Mouse (Mus musculus) urinary bladder, postnatal 36 days (tissue): ENCODE results near the gene 3110082I17Rik.
A peak's percentile ranks its signal among the peaks of the same experiment; 100 is the strongest.

Experiments
- DNase-seq, 2 experiments: peaks; one replicate each; pipeline ENCODE4 v3.0.0; 2022; ENCODE audit warnings: low spot score in 2 of 2, mixed read lengths in 1 of 2

The 3110082I17Rik gene

DNA sequence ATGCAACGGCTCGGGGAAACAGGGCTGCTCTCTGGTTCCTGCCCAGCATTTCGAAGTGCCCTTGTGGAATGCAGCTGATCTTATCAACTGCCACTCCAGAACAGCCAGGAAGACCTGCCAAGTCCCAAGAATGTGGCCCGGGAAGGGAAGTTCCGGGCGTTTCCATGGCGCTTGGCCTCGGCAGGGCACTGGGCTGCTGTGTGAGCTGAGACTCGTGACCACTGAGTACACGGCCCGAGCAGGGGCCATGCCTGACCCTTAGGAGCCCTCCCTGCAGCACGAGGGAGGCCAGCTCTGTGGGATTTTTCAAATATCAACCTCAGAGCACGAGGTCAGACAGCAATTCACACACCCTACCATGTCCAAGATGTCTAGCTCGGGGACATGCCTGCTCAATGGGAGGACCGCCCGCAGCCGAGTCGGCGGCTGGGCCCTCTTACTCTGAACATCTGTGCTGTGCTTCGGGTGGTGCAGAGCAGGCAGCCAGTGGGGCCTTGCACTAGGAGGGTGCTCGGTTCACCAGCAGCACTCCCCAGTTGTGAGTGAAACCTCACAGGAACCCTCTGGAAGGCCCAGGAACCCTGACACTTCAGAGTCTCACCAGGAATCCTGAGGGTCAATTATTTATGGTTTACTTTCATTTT is 81.2 kb downstream of the 3110082I17Rik start:
- DNase-seq: peak; percentile 30 to 74

DNA sequence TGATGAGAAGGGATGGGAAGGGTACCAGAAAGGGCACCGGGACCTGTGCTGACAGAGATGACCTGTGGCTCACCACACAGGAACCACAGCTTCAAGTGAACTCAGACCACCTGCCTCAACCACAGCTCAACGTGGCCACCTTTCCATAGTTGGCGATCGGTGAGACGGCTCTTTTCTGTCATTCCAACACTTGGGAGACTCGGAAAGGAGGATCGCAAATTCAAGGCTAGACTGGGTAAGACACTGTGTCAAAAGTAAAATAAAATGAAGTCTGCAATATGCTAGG is 82.1 kb downstream of the 3110082I17Rik start:
- no peak for DNase-seq

DNA sequence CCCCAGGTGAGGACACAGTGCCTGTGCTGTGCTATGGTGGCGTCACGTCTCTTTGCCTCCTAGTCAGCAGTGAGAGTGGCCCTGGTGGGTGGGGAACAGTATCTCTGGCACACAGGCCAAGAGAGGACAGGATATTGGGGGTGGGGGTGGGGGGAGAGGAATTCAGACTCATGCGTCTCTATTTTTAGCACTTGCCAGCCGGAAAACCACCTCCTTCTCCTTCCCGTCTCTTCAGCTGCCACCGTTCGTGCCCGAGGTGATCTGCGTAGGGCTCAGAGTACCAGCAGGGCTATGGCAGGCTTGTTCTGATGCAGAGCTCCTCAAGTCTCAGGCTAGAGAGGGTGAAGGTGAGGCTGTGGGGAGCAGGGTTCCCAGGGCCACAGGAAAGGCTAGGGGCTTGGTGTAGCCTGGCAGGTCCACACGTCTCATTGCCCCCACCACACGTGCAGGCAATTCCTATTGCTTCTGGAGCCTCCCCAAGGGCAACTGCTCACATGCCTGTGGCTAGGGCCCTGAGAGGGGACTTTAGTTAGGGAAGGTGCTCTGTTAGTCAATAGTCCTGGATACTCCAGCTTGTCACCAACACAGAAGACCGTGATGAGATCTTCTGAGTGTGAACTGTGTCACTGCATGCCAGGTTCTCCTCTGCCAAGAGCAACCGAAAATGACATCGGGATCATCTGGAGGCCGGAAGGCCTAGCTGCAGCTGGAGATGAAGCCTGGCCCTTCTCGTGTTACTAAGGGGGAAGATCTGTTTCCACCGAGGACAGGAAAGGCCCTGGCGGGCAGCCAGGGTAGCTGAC is 82.7 kb downstream of the 3110082I17Rik start, which contains the start of gene Gpr146:
Gene Gpr146, plus strand, starts transcription at position 230 of the 803 bp plus-strand sequence.
- DNase-seq: no peak

DNA sequence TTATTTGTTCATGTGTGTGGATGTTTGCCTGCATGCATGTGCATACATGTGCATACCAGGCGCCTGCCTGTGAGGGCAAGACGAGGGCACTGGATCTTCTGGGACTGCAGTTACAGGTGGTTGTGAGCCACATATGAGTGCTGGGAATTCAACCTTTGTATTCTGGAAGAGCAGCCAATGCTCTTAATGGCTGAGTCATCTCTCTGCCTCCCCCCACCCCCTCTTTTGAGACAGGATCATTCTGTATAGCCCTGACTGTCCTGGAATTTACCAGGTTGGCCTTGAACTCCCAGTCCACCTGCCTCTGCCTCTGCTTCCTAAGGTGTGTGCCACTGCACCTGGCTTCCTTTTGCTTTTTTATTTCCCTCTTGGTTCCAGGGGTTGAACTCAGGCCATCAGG is 85.5 kb downstream of the 3110082I17Rik start:
- no peak for DNase-seq

DNA sequence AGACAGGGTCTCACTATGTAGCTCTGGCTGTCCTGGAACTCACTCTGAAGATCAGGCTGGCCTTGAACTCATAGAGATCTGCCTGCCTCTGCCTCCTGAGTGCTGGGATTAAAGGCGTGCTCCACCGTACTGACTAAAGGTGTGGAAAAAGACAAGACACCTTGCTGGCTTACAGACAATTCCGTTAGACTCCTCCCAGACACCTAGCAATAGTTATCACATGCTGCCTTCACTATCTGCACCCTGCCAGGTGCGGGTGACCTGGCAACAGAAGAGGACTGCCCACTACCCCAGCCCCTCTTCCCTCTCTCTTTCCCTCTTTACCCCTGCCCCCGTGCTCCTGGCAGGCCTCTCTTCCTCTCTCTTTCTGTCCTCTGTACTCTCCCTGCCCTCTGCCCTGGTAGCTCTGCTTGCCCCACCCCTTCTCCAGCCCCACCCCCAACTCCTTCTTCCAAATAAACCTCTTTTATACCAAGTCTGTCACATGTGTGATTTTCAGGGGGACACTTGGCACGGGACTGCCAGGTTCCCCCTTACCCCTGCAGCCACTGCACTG is 86.4 kb downstream of the 3110082I17Rik start:
- no peak for DNase-seq

DNA sequence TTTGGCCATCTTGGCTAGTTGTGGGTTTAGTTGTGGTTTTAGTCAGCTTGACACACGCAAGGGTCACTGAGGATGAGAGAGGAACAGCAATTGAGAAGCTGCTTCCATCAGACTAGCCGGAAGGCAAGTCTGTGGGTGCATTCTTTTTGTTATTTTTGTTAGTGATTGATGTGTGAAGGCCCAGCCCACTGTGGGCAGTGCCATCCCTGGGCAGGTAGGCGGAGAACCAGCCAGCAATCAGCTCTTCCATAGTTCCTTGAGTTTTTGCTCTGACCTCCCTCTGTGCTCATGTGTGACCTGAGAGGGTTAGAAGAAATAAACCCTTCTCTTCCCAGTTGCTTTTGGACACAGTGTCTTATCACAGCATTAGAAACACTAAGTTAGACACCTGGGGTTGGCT is 87.2 kb downstream of the 3110082I17Rik start:
- DNase-seq: no peak

DNA sequence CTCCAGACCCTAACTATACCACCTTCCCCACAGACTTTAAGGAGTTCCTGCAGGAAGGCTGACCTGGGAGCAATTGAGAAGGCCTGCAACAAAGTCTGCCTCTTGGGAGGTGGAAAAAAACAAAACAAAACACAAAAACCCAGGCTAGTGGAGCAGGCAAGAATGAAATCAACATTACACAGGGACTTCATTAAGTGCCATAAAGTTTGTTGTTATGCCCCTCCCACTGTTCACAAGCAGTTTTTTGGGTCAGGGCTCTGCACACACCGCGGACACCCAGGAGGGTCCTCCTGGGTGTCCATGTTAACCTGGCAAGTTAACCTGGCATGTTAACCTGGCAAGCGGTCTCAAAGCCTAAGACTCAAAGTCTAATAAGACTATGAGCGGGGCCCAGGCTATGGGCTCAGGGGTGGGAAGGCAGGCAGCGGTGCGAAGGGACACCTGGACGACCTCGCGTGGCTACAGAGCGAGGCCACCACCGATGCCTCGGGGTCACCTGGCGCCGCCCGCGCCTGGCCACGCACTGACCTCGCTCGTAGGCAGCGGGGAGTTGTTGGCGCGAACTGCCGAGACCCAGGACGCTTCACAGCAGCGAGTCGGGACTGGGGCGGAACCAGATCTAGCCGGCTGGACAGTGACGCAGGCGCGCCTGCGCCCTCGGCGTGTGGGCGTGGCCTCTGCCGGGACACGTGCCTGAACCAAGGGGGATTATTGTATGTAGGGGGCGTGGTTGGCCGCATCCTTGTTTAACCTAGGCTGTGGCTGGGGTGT is 88.5 kb downstream of the 3110082I17Rik start:
- DNase-seq: peak; percentile 82 to 92

DNA sequence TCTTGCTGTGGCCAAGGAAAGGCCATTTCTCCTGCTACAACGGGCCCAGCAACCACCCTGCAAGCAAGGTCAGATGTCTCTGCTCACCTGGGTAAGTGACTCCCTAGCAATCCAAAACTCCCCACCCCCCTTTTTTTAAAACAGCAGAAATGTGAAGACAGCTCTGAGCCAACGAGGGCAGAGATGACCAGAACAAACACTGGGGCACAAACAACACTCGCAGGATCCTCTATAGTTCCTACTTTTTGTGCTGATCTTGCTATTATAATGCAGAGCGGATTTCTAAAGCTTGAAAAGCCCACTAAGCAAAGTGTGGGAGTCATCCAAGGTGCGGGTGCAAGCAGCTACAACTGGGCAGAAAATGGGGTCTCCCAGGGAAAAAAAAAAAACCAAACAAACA is 89.2 kb downstream of the 3110082I17Rik start:
- DNase-seq: no peak

DNA sequence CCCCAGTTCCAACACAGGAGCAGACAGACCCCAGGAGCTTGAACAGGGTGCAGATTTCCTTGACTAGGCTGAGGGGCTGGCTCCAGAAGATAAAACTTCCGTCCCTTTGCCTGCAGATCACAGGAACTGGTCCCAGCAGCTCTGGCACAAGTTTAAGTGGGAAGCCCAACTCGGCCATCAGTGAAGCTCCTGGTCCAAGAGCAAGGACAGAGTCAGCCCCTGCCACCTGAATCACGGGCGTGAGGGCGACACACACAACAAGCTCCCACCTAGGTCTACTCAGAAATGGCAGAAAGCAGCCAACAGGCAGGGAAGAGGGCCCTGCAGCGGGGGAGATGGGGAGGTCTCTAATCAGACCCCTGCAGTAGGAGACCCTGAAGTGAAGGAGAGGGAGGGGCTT is 90.0 kb downstream of the 3110082I17Rik start:
- no peak for DNase-seq

DNA sequence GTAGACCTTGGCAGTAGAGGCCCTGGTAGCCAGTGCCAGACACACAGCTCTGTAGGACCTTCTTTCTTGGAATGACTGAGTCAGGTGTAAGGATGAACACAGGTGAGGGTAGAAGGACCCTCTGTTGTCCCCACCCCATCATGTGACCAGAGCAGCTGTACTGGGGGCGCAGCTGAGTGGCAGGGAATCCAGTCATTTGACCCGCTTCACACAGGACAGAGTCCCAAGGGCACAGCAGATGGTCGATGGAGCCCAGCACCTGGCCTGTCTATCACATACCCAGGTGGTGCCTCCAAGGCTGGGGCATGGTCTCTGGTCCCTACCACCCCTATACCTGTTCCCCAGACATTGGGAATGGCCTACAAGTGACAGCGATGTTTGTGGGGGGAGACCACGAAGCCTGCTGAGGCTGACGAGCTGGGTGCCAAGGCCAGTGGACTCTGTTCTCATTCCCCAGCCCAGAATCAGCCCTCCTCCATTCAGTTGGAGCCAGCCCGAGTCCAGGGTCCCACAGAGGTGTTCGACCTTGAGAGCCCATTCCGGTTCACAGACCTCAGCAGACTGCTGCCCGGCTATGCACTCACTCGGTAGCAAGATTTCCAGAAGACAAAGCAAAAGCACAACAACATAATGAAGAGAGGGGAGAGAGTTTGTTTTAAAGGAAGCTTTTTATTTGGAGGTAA is 91.5 kb downstream of the 3110082I17Rik start:
- no peak for DNase-seq

DNA sequence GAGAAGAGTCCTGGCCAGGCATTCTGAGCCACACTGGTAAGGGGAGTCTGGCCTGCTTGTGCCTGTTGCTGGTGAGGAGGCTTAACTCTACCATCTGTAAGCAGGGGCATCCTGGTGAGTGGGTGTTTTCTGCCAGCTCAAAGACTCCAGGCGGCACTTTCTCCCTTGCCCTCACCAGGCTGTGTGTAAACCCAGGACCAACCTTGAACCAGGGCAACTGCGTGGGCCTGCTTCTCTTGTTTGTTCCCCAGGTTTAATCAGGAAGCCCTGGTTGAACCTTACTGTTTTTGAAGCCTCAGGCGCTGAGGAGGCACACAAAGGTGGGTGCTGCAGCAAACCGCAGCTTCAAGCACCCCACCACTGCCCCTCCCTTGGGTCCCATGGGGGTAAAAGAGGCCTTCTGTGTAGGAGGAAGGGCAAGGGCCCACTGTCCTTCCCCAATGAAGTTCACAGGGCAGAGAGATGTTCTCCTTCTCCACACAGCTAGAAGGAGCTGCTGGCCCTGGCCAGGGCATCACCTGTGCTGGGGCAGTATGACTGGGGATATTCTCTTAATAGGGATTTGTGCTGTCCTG is 92.4 kb downstream of the 3110082I17Rik start:
- DNase-seq: no peak

DNA sequence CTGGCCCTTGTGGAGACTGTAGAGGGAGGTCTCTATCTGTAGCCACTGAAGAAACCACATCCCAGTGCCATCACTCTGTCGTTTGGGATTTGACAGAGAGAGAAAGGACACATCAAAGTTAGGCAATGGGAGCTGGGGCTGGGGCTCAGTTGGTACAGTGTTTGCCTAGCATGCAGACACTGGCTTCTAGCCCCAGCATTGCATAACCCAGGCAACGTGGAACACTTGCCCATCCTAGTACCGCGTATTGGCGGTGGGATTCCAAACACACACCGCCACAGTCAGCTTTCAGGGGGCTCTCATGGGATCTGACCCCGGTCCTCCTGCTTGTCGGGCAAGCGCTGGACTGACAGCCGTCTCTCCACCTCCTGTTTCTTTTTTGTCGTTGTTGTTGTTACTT is 93.8 kb downstream of the 3110082I17Rik start:
- DNase-seq: no peak

DNA sequence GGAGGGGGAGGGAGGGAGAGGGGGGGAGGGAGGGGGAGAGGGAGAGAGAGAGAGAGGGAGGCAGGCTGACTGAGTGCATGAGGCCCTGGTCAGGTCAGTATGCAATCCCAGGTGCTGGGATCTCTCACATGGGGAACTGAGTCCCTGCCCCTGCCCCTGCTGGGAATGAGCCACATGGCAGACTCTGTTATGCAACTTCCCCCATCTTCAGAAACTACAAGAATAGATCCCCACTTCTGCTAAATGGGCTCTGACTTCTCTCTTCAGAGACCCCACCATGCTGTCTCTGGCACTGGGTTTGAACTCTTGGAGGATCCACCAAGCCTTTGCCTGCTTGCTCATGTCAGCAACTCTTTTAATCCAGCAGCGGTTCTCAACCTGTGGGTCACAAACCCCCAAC is 94.5 kb downstream of the 3110082I17Rik start:
- no peak for DNase-seq

DNA sequence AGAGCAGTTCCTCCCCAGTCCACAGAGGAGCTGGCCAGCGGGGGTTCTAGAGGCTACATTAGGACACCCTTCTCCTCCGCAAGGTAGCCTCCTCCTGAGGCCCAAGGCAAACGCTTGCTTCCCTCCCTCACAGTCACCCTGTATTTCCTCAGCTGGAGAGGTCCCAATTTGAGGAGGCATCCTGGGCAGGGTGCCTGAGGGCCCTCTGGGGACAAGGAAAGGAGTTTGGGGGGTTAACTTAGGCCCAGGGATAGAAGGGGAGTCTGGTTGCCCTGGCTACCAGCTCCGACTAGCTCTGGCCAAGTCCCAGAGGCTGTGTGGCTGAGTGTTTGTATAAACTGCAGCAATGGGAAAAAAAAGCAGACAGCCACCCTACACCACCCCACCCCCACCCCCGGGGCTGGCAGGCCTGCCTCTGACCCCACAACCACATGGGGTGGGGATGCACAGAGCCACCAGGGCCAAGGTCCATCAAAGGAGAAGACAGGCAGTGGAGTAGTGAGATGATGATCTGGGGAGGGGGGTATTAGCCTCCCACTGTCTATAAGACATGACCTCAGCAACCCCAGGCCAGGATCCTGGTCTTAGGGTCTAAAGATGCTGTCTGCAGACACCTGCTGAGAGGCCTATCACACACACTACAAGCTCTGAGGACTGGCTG is 95.3 kb downstream of the 3110082I17Rik start:
- peak in 1 of 2 experiments; percentile 18 for DNase-seq

DNA sequence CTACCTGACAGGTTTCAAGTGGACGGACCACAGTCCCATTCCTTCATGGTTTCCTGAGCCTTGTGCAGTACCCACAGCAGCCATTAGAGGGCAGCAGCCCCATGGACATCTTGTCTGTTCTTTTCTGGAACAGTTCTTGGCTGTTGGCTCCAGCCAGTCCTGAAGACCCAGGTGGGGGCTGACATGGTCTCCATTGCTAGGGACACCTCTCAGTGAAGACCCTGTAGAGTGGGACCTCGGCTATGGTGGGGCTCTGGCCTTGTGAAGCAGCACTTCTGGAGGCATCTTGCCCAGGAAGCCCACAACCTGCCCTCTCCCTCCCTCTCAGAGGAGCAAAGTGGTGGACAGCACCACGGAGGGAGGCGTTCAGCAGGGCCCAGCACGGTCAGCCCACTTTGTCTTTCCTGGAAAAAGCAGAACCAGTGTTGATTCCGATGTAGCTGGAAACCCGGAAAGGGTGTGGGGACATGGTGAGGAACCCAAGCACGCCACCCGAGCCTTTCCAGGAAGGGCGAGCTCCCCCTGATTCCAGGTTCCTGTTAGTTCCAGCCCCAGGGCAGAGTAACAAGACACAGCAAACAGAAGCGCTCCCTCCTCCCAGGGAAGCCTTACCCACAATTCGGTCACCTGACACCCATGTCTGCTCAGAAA is 95.9 kb downstream of the 3110082I17Rik start:
- DNase-seq: peak; percentile 87 to 91

DNA sequence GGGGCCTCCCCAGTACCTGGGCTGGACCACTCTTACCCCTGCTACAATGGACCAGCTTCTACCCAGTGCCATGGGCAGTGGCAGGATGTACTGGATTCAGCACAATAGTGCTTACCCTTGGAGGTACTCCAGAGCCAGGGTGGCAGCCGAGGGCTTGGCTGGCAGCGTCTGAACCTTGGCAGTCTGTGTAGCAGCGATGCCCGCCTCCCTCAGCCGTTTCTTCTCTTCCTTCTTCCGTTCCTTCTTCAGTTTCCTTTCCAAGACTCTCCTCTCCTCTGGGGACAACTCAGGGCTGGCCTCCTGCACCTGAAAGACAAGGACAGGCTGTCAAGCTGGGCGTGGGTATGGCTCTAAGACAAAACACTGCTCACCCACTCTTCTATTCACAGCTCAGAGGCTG is 96.5 kb downstream of the 3110082I17Rik start:
- peak in 1 of 2 experiments; percentile 28 for DNase-seq

DNA sequence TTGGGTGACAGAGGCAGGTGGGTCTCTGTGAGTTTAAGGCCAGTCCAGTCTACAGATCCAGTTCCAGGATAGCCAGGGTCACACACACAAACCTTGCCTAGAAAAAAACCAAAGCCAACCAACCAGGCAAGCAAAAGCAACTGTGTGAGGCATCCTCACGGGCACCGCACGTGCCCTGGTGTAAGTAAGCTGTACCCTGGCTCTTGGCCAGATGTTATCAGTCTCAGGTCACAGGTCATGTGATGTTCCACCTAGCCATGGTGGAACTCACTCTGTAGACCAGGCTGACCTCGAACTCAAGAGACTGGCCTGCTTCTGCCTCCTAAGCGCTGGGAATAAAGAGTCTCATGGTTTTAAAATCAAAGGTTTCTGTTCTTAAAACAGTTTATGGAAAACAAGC is 101.1 kb downstream of the 3110082I17Rik start:
- DNase-seq: no peak

DNA sequence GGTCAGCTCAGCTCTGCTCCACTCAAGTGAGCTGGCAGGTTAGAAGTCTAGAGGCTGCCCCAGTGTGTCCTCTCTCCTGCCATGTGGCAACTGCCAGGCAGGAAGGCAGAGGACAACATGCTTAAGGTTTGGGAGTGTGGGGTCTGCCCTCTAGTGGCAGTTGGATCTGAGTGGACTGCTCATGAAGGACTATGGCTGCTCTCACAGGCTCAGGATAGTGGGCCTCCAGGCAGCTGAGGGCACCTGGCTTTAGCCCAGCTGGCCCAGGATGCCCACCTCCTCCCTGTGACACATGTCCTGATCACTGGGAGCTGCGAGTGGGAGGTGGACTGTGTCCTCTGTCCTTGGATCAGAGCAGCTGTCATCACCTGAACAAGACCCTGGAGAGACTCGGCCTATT is 101.7 kb downstream of the 3110082I17Rik start:
- DNase-seq: peak in 1 of 2 experiments; percentile 36

DNA sequence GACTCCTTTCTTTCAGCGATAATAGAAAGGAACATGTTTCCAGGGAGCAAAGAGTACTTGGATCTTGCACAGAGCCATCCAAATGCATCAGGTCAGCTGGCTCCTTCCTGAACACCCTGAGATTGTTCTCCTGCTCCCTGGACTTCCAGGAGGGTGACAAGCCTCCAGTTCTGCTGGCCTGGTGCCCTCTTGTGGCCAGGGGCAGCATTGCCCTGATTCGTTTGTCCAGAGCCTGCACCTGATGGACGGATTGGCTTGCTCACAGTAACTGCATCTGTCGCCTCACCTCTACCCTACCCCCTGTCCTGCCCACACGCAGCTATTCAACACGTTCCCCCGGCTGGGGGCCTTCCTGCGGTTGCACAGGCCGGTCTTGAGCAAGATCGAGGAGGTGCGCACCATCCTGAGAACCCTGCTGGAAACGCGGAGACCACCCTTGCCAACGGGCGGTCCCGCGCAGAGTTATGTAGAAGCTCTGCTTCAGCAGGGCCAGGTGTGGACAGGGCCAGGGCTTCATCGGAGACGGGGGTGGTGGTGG is 105.0 kb downstream of the 3110082I17Rik start:
- DNase-seq: peak; percentile 79 to 83

DNA sequence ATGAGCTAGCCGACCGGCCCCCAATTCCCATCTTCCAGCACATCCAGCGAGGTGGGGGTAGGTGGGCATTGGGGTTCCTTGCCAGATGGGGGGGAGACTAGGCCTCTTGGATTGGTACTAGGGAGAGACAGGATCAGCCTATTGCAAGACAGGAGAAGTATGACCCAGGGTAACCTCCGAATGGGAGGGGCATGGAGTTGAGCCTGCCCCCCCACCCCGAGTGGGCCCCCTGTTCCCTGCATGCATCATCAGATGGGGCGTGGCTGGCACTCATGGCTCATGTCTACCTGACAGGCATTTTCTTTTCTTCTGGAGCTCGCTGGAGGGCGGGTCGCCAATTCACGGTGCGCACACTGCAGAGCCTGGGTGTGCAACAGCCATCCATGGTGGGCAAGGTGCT is 106.4 kb downstream of the 3110082I17Rik start:
- DNase-seq: no peak
